Mouse (Mus musculus) thymus, postnatal 0 days (tissue): ENCODE results near the gene Eif1b. TPM values are rescaled to one million over a fixed set of nuclear protein-coding genes. Genes with fewer than 3 reads are reported as not detected.
"Not testable (repeated sequence)": the region's sequence is repeated elsewhere in the genome, so short reads cannot be mapped to it uniquely, and the experiment has no call there.

ENCODE experiments used
- DNase-seq: peaks from one replicate; pipeline ENCODE4 v3.0.0-alpha.2; 2015; ENCODE audit warnings: low spot score
- polyA plus RNA-seq: library from polyadenylated mRNA; unstranded; fragments of >200 nt; fragmentation: Nextera tagmentation; extraction: Ambion mirVana; gene quantifications from 2 replicates; pipeline ENCODE4 v1.2.1, GENCODE M21; 2015

The Eif1b gene
- polyA plus RNA-seq, 1 experiment from 2014 or later, result 286 TPM

DNA sequence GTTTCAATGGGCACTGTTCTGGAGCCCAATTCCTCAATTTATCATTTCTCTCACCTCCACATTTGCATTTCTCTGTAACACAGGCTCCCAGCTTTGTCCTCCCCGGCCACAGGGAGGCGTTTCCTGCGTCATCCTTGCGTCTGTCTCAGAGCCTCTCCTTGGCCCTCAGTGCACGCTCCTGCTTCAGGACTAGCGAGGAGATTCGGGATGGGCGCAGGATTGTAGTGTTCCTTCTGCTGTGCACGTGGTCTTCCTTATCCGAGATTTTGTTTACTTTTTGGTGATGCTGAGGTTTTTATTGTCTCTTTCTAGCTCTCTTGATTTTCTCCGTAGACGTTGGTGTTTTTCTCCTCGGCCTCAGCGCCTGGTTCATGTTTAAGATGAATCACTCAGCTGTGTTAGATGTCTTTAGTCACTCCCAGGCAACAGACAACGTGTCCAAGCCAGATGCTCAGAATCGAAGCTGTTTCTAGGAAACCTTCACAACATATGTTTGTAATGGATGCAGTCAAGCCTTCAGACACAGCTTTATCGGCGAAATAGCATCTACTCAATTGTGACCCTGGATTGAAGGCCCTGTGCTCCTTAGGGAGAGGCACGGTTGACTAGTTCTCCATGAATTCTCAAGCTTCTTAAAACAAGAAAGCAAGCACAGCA, 27.6 kb downstream of the Eif1b start:
- no peak for DNase-seq

DNA sequence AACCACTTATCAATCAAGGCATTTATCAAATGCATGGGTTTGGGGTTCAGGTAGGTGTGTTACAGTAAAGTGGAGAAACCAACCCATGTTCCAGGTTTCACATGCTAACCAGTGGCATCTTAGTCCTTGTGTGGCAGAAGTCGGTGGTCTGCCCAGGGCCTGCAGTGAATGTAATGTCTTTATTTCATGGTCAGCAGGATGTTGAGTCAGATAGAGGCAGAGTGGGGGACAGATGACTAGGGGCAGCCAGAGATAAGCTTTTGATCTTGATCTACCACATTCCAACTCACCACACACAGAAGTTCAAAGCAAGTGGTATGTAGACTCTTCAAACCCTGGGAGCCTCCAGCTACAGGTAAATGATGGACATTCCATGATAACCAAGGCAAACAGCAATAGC, 29.1 kb downstream of the Eif1b start:
- no peak for DNase-seq

DNA sequence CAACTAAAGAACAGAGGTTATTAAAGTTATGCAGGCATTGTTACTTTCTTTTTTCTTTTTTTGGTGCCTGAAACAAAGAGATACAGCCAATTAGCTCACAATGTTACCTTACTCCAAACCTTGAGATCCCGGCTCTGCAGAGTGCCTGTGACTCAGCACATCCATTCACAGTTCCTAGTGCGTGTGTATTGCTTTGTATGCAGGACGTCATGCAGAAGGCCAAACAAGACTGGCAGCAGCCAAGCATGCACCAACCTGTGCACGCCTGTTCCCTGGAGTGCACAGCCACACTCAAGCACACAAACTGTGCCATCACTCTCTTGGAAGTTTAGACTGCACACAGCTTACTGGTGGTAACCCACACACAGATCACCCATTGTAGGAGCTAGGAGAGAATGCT, 35.2 kb downstream of the Eif1b start:
- no peak for DNase-seq

DNA sequence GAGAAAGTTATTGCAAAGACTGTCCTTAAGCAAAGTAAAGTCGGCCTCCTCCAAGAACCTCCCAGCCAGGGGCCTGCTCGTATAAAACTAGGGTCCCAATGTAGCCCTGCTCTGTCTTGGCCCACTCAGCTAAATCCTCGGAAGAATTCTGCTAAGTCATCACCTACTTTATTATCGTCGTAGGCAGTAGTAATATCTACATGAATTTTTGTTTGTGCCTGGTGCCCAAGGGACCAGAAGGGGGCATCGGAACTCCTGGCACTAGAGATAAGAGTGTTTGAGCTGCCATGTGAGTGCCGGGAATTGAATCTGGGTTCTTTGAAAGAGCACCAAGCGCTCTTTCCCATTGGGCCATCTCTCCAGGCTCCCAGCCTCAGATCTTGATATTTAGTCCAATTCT, 35.9 kb downstream of the Eif1b start:
- no peak for DNase-seq

DNA sequence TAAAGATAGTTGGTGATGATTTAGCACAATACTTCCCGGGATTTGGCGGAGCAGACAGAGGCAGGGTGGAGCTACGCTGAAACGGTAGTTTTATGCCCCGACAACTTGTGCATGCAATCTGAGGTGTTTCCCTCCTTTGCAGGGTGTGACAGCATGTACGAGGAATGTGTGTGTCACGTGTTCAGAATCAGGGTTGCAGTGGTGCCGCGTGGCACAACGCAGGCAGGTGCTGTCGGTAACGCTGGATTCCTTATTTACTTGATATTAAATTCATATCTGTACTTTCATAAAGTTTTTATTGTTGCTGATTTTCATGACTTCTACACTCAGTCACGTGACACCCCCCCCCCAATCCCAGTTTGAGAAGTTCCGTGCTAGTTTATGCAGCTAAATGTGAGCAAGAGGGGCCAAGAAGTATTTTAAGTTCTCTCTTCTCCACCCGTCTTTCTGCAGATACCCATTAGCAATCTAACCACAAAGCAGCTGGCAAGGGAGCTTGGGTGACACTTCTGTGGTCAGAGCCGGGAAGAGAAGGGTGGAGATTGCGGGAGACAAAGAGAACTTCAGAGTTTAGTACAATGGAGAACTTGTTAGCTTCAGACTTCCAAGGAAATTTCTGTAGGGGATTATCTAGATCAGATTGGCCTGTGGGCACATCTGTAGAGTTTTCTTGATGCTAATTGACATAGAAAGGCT, 36.9 kb downstream of the Eif1b start:
- DNase-seq, result no peak

DNA sequence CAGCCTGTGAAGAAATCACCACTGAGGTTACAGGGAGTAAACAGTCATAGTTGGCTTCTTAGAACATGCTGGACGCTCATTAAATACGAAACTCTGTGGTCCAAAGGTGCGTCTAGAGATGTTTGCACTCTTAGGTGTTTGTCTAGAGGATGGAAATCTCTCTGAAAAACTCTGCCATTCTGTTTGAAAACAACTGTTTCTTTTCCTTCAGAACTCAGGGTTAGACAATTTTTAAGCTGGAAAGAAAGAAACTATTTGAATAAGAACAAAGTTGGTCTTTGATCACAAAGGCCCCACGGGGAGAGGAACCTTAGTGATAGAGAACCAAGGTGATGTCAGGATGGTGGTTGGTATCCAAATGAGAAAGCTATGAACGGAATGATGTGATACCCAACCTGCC, 38.4 kb downstream of the Eif1b start:
- no peak for DNase-seq

DNA sequence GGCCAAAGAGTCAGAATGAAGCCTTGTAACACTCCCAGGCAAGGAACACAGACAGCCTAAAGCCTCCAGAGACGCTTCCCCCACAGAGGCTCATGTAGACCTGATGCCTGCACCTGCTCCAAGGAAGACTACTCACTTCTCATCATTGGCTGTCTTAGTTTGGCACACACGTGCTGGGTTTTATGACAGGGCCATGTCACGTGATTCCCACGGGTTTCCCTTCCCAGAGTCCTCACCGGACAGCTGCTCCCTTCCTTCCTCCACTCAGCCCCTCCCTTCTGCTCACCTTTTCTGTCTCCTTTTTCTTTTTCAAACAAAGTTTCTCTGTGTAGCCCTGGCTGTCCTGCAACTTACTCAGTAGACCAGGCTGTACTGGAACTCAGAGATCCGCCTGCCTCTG, 40.0 kb downstream of the Eif1b start:
- no peak for DNase-seq

DNA sequence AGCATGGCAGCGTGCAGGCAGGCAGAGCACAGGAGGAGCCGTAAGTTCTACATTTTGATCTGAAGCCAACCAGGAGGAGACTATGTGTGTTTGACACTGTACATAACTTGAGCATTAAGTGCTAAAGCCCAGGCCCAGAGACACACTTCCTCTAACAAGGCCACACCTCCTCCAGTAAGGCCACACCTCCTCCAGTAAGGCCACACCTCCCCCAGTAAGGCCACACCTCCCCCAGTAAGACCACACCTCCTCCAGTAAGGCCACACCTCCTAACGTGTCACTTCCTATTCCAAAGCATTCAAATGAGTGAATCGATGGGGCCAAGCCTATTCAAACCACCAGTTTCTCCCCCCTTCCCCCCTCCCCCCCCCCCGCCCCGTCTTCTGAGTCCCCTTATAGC, 40.7 kb downstream of the Eif1b start:
- DNase-seq, result no peak

DNA sequence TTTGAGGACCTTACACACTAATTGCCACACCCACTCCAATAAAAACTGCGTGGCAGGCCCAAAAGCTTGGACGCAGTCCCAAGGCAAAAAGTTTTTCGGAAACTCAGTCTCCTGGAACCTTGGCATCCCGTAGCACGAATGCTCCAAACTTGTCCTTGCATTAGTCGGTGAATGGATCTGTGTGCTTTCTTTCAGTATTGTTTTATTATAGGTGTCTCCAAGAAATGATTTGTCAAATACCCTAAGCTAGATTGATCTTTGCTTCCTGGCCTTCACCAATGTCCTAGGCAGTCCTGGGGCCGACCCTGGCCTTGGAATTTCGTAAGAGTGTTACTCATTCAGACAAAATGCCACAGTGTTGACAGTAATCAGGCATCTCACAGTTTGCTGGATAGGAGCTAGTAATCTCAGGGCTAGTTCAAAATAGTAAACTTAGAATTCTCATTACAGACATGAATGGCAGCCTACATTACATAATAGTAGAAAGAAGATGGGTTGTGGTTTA, 41.5 kb downstream of the Eif1b start:
- not testable (repeated sequence) for DNase-seq

DNA sequence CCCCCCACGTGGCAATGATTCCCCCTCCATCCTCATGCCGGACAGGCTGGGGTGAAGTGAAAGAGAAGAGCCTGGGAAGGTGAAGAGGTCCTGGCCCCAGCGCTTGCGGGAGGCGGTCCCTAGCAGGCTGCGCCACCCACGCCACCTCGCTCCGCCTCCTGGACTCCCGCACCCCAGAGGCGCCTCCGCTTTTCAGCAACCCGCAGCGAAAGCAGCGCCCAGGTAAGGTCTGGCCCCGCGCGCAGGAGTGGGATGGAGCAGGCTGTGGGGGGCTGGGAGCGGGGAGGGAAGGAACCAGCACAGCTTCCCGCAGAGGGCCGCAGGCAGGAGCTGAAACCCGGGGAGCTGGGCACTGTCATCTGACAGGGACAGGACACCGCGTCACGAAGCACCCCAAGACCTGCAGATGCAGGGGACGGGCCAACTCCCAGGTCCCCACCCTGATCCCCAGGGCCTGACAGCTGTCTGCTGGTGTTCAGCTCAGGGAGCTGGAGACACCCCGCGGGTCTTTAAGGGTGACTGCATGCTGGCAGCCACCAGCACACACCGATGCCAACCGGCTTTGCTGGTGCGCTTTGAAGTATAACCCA, 47.7 kb downstream of the Eif1b start, which contains the start of gene Entpd3:
Gene Entpd3, plus strand, starts transcription at position 157 of the 590 bp plus-strand sequence.
- no peak for DNase-seq

DNA sequence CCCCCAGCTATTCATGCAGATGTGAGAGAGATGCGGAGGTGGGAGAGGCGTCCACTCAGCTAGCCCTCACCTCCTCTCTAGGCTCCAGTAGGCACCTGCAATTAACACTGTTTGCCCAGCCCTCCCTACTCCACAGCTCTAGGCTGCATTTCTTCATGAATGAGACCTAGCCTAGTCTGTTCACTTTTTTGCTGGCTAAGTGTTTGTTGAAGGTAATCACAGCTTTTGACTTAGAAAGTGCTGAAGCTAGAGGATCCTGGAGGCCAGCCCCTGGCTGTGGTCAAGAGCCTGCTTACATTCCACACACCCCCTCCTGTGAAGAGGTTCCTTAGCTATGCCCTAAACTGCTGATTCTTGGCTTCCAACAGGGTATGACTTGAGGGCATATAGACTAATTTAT, 49.4 kb downstream of the Eif1b start:
- DNase-seq, result no peak

DNA sequence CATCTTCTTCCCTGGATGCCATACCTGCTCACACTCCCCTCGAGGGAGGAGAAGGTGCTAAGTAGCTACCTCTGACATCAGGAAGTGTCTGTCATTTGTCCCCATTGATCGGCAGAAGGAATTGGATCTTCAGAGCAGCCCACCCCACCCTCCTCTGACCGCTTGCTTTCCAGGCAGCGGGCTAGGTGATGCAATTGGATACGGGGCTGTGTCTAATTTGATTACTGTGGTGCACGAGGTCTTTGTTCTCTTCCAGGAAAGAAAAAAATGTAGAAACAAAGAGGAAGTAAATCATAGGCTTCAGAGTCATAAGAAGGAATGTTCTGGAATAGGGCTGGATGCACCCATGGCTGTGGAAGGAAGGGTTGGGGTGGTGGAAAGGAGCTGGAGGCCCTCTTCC, 50.2 kb downstream of the Eif1b start:
- no peak for DNase-seq

Other genes with a start within 250 kb of the Eif1b start
- gene Myrip, start 190.7 kb upstream of the Eif1b start, polyA plus RNA-seq, result 0.40 TPM in 1 of 2 replicates, not detected in the other
- 0.24 and 0.34 TPM in 2 replicates for gene Entpd3, start 47.6 kb downstream of the Eif1b start, polyA plus RNA-seq
- 877 and 894 TPM in 2 replicates for gene Rpl14, start 79.2 kb downstream of the Eif1b start, polyA plus RNA-seq